Mouse (Mus musculus): ENCODE data around the gene Ndufa7. TPM values are rescaled to one million over a fixed set of nuclear protein-coding genes. Genes with fewer than 3 reads are reported as not detected.

Ndufa7 gene
- polyA plus RNA-seq, 1 experiment from 2014 or later, result 620 TPM

Small RNA genes lying within 50 kb of the gene (microRNA-seq; reads per million reads assigned to microRNA genes)
- not detected for gene Gm27740

Other genes starting within 250 kb of the Ndufa7 start
- 42.9 and 44.3 TPM in 2 replicates for gene Zfp414, start 195.5 kb upstream of the Ndufa7 start, polyA plus RNA-seq (2015; fragmentation: Nextera tagmentation; extraction: Ambion mirVana)
- 0.36 and 0.56 TPM in 2 replicates for gene Pram1, start 186.5 kb upstream of the Ndufa7 start, polyA plus RNA-seq (2015; fragmentation: Nextera tagmentation; extraction: Ambion mirVana)
- gene Hnrnpm, start 137.7 kb upstream of the Ndufa7 start, polyA plus RNA-seq (2015; fragmentation: Nextera tagmentation; extraction: Ambion mirVana), result 248 and 273 TPM in 2 replicates
- gene March2, start 105.9 kb upstream of the Ndufa7 start, polyA plus RNA-seq (2015; fragmentation: Nextera tagmentation; extraction: Ambion mirVana), result 61.7 and 64.9 TPM in 2 replicates
- 207 and 216 TPM in 2 replicates for gene Rab11b, start 64.0 kb upstream of the Ndufa7 start, polyA plus RNA-seq (2015; fragmentation: Nextera tagmentation; extraction: Ambion mirVana)
- gene Angptl4, start 42.7 kb upstream of the Ndufa7 start, polyA plus RNA-seq (2015; fragmentation: Nextera tagmentation; extraction: Ambion mirVana), result 51.4 and 58.9 TPM in 2 replicates
- 57.5 and 70.4 TPM in 2 replicates for gene Kank3, start 14.1 kb upstream of the Ndufa7 start, polyA plus RNA-seq (2015; fragmentation: Nextera tagmentation; extraction: Ambion mirVana)
- gene Rps28, start within 50 bp of the Ndufa7 start, polyA plus RNA-seq (2015; fragmentation: Nextera tagmentation; extraction: Ambion mirVana), result 1,262 and 1,465 TPM in 2 replicates
- 101 and 109 TPM in 2 replicates for gene Cd320, start 18.5 kb downstream of the Ndufa7 start, polyA plus RNA-seq (2015; fragmentation: Nextera tagmentation; extraction: Ambion mirVana)
- gene Gm7029, start 49.3 kb downstream of the Ndufa7 start, polyA plus RNA-seq (2015; fragmentation: Nextera tagmentation; extraction: Ambion mirVana), result not detected in 2 replicates
- gene Kifc1, start 66.1 kb downstream of the Ndufa7 start, polyA plus RNA-seq (2015; fragmentation: Nextera tagmentation; extraction: Ambion mirVana), result 3.4 TPM in 2 replicates
- gene Platr17, start 80.6 kb downstream of the Ndufa7 start, polyA plus RNA-seq (2015; fragmentation: Nextera tagmentation; extraction: Ambion mirVana), result 0.29 TPM in 1 of 2 replicates, not detected in the other
- gene Daxx, start 84.8 kb downstream of the Ndufa7 start, polyA plus RNA-seq (2015; fragmentation: Nextera tagmentation; extraction: Ambion mirVana), result 33.4 and 39.5 TPM in 2 replicates
- gene Tapbp, start 91.3 kb downstream of the Ndufa7 start, polyA plus RNA-seq (2015; fragmentation: Nextera tagmentation; extraction: Ambion mirVana), result 50.6 and 53.2 TPM in 2 replicates
- gene Zbtb22, start 91.3 kb downstream of the Ndufa7 start, polyA plus RNA-seq (2015; fragmentation: Nextera tagmentation; extraction: Ambion mirVana), result 19.8 TPM in 2 replicates
- 22.2 TPM in 2 replicates for gene Rgl2, start 105.0 kb downstream of the Ndufa7 start, polyA plus RNA-seq (2015; fragmentation: Nextera tagmentation; extraction: Ambion mirVana)
- 147 and 150 TPM in 2 replicates for gene Pfdn6, start 115.8 kb downstream of the Ndufa7 start, polyA plus RNA-seq (2015; fragmentation: Nextera tagmentation; extraction: Ambion mirVana)
- 20.1 and 20.3 TPM in 2 replicates for gene Wdr46, start 116.1 kb downstream of the Ndufa7 start, polyA plus RNA-seq (2015; fragmentation: Nextera tagmentation; extraction: Ambion mirVana)
- gene B3galt4, start 126.9 kb downstream of the Ndufa7 start, polyA plus RNA-seq (2015; fragmentation: Nextera tagmentation; extraction: Ambion mirVana), result 6.7 and 8.1 TPM in 2 replicates
- 37.7 and 40.7 TPM in 2 replicates for gene Vps52, start 131.2 kb downstream of the Ndufa7 start, polyA plus RNA-seq (2015; fragmentation: Nextera tagmentation; extraction: Ambion mirVana)
- 2,059 and 2,304 TPM in 2 replicates for gene Rps18, start 131.4 kb downstream of the Ndufa7 start, polyA plus RNA-seq (2015; fragmentation: Nextera tagmentation; extraction: Ambion mirVana)
- 76.0 and 82.2 TPM in 2 replicates for gene H2-K1, start 175.8 kb downstream of the Ndufa7 start, polyA plus RNA-seq (2015; fragmentation: Nextera tagmentation; extraction: Ambion mirVana)
- 17.9 and 23.3 TPM in 2 replicates for gene Ring1, start 200.1 kb downstream of the Ndufa7 start, polyA plus RNA-seq (2015; fragmentation: Nextera tagmentation; extraction: Ambion mirVana)
- gene H2-Ke6, start 203.5 kb downstream of the Ndufa7 start, polyA plus RNA-seq (2015; fragmentation: Nextera tagmentation; extraction: Ambion mirVana), result 64.9 and 65.7 TPM in 2 replicates
- 149 and 165 TPM in 2 replicates for gene Slc39a7, start 207.1 kb downstream of the Ndufa7 start, polyA plus RNA-seq (2015; fragmentation: Nextera tagmentation; extraction: Ambion mirVana)
- gene Rxrb, start 207.2 kb downstream of the Ndufa7 start, polyA plus RNA-seq (2015; fragmentation: Nextera tagmentation; extraction: Ambion mirVana), result 42.3 and 46.1 TPM in 2 replicates
- gene Col11a2, start 214.9 kb downstream of the Ndufa7 start, polyA plus RNA-seq (2015; fragmentation: Nextera tagmentation; extraction: Ambion mirVana), result 1.4 and 1.6 TPM in 2 replicates